Mouse (Mus musculus) stomach, embryonic 14.5 days (tissue): Measurements from ENCODE around the gene Tulp1. TPM values are rescaled to one million over a fixed set of nuclear protein-coding genes. Genes with fewer than 3 reads are reported as not detected.

ENCODE experiments used
- ATAC-seq: fragments of 200-750 bp; cut with Nextera tagmentation; 2 replicates; pipeline ENCODE4 v1.8.0; 2017; ENCODE audit warnings: low read depth, moderate TSS enrichment; ENCODE audit not compliant: insufficient number of reproducible peaks, insufficient read depth, low FRiP score
- H3K27ac ChIP-seq: fragments of 300-500 bp; sonication (generic); 2 replicates; pipeline ENCODE4 v1.5.1; 2014; ENCODE audit warnings: mild to moderate bottlenecking, low read length, moderate library complexity, mixed read lengths
- H3K27me3 ChIP-seq: fragments of 300-500 bp; sonication (generic); 2 replicates; pipeline ENCODE4 v1.6.1; 2014; ENCODE audit warnings: low read length, control low read depth, mixed read lengths; ENCODE audit not compliant: control insufficient read depth, insufficient read depth
- H3K36me3 ChIP-seq: fragments of 300-500 bp; sonication (generic); 2 replicates; pipeline ENCODE4 v1.6.1; 2014; ENCODE audit warnings: mild to moderate bottlenecking, control low read depth, low read length, moderate library complexity, mixed read lengths; ENCODE audit not compliant: control insufficient read depth, insufficient read depth
- H3K4me1 ChIP-seq: fragments of 300-500 bp; sonication (generic); 2 replicates; pipeline ENCODE4 v1.6.1; 2014; ENCODE audit warnings: low read length, control low read depth, mixed read lengths; ENCODE audit not compliant: control insufficient read depth, insufficient read depth
- H3K4me2 ChIP-seq: fragments of 300-500 bp; sonication (generic); replicated peaks from 2 replicates; pipeline ENCODE4 v1.6.1; 2014; ENCODE audit warnings: low read depth, low read length, control low read depth
- H3K4me3 ChIP-seq: fragments of 300-500 bp; sonication (generic); 2 replicates; pipeline ENCODE4 v1.5.1; 2014; ENCODE audit warnings: low read depth, low read length, control low read depth
- H3K9ac ChIP-seq: fragments of 300-500 bp; sonication (generic); replicated peaks from 2 replicates; pipeline ENCODE4 v1.6.1; 2014; ENCODE audit warnings: low read depth, mild to moderate bottlenecking, control low read depth, low read length, moderate library complexity, mixed read lengths
- H3K9me3 ChIP-seq: fragments of 300-500 bp; sonication (generic); 2 replicates; pipeline ENCODE4 v1.6.1; 2016; ENCODE audit warnings: low read depth, low read length, control low read depth; ENCODE audit not compliant: control insufficient read depth
- WGBS: fragments of 180-500 bp; shearing (Covaris S2); extraction: QIAGEN DNeasy Blood & Tissue Kit; methylation state at CpG from one replicate; pipeline ENCODE4 v1.1.7; 2014; 5-methylcytosine and 5-hydroxymethylcytosine counted together
- polyA plus RNA-seq: library from polyadenylated mRNA; unstranded; fragments of >200 nt; fragmentation: Nextera tagmentation; extraction: Ambion mirVana; gene quantifications from 2 replicates; pipeline ENCODE4 v1.2.1, GENCODE M21; 2014

The Tulp1 gene
- polyA plus RNA-seq, 1 experiment from 2014 or later: 5.2 TPM

GRCm38 (mm10) chr17:28323786-28324185 is 41.2 kb downstream of the Tulp1 start:
- Histone ChIP-seq H3K4me3 (no peak overlapping the region), H3K9me3 (no peaks in the 10 kb centered on the region), H3K27me3 (no peaks in the 10 kb centered on the region), H3K4me2 (no peak overlapping the region), H3K27ac (no peak overlapping the region), H3K9ac (no peak overlapping the region), H3K4me1 (peaks cover 10% of the 10 kb centered on the region), H3K36me3 (peaks cover 14% of the 10 kb centered on the region; the same call in 1 of the 2 replicates)
- WGBS: 85% methylated on average over 8 of the region's 8 CpGs
- ATAC-seq: no peak

- WGBS: 84% methylated on average over 4 of the region's 4 CpGs
- H3K9me3 ChIP-seq: no peaks in the 10 kb centered on the region
- no peak overlapping the region for H3K27ac ChIP-seq
- no peak overlapping the region for H3K4me3 ChIP-seq
- H3K4me2 ChIP-seq: no peak overlapping the region
- no peaks in the 10 kb centered on the region for H3K27me3 ChIP-seq
- H3K36me3 ChIP-seq: peaks cover 27% of the 10 kb centered on the region
- no peaks in the 10 kb centered on the region for H3K4me1 ChIP-seq
- no peak overlapping the region for H3K9ac ChIP-seq
- ATAC-seq: no peak
Measured at GRCm38 (mm10) chr17:28321700-28322099, 43.3 kb downstream of the Tulp1 start.

GRCm38 (mm10) chr17:28317725-28318124 is 47.3 kb downstream of the Tulp1 start:
- H3K27ac ChIP-seq: no peak overlapping the region
- no peak overlapping the region for H3K4me3 ChIP-seq
- H3K36me3 ChIP-seq: peaks cover 35% of the 10 kb centered on the region
- H3K4me2 ChIP-seq: no peak overlapping the region
- 84% methylated on average over 9 of the region's 9 CpGs for WGBS
- no peaks in the 10 kb centered on the region for H3K27me3 ChIP-seq
- peaks cover 5% of the 10 kb centered on the region for H3K4me1 ChIP-seq
- H3K9me3 ChIP-seq: no peaks in the 10 kb centered on the region
- ATAC-seq: no peak
- H3K9ac ChIP-seq: no peak overlapping the region

GRCm38 (mm10) chr17:28317091-28317490 is 47.9 kb downstream of the Tulp1 start:
- H3K27me3 ChIP-seq: no peaks in the 10 kb centered on the region
- WGBS: 60% methylated on average over 8 of the region's 8 CpGs
- no peak overlapping the region for H3K27ac ChIP-seq
- H3K4me2 ChIP-seq: no peak overlapping the region
- H3K9me3 ChIP-seq: no peaks in the 10 kb centered on the region
- H3K4me3 ChIP-seq: no peak overlapping the region
- ATAC-seq: no peak
- H3K9ac ChIP-seq: no peak overlapping the region
- H3K36me3 ChIP-seq: peaks cover 35% of the 10 kb centered on the region
- peaks cover 5% of the 10 kb centered on the region for H3K4me1 ChIP-seq

GRCm38 (mm10) chr17:28316476-28316875 is 48.5 kb downstream of the Tulp1 start:
- Histone ChIP-seq H3K27ac (no peak overlapping the region), H3K4me2 (no peak overlapping the region), H3K4me1 (peaks cover 5% of the 10 kb centered on the region), H3K9ac (no peak overlapping the region), H3K4me3 (no peak overlapping the region), H3K36me3 (peaks cover 35% of the 10 kb centered on the region), H3K9me3 (no peaks in the 10 kb centered on the region), H3K27me3 (no peaks in the 10 kb centered on the region)
- ATAC-seq: no peak
- 90% methylated on average over 9 of the region's 9 CpGs for whole genome bisulfite sequencing

- no peak for ATAC-seq
- H3K36me3 ChIP-seq: peaks cover 27% of the 10 kb centered on the region
- H3K9me3 ChIP-seq: no peaks in the 10 kb centered on the region
- H3K27me3 ChIP-seq: no peaks in the 10 kb centered on the region
- WGBS: 88% methylated on average over 20 of the region's 20 CpGs
- no peak overlapping the region for H3K27ac ChIP-seq
- peaks cover 5% of the 10 kb centered on the region for H3K4me1 ChIP-seq
- H3K4me2 ChIP-seq: no peak overlapping the region
- no peak overlapping the region for H3K9ac ChIP-seq
- H3K4me3 ChIP-seq: no peak overlapping the region
Measured at GRCm38 (mm10) chr17:28315611-28316160, 49.3 kb downstream of the Tulp1 start.

GRCm38 (mm10) chr17:28313880-28314225 is 51.2 kb downstream of the Tulp1 start:
- Histone ChIP-seq H3K4me1 (peaks cover 5% of the 10 kb centered on the region), H3K9ac (peak overlapping the region; percentile 90), H3K27me3 (no peaks in the 10 kb centered on the region), H3K9me3 (no peaks in the 10 kb centered on the region), H3K36me3 (peaks cover 22% of the 10 kb centered on the region), H3K27ac (peak overlapping the region; percentile 92), H3K4me3 (peak overlapping the region; percentile 89), H3K4me2 (peak overlapping the region; percentile 79)
- WGBS: 2% methylated on average over 11 of the region's 11 CpGs
- no peak for ATAC-seq

GRCm38 (mm10) chr17:28313212-28313879 is 51.7 kb downstream of the Tulp1 start, which contains the start of gene Fance:
Gene Fance (plus strand): TSS chr17:28313519.
- Histone ChIP-seq H3K27ac (peak within 1 kb of the TSS; percentile 92), H3K4me1 (peaks cover 9% of the 10 kb centered on the region), H3K36me3 (peaks cover 20% of the 10 kb centered on the region), H3K4me3 (peak within 1 kb of the TSS; percentile 89), H3K9me3 (no peaks in the 10 kb centered on the region), H3K9ac (peak within 1 kb of the TSS; percentile 90), H3K27me3 (no peaks in the 10 kb centered on the region), H3K4me2 (peak within 1 kb of the TSS; percentile 79)
- peak; percentile 98 for ATAC-seq
- WGBS: under 1% methylated on average over 69 of the region's 69 CpGs
